Mouse (Mus musculus): ENCODE results near the gene Vmn1r173. TPM values are rescaled to one million over a fixed set of nuclear protein-coding genes. Genes with fewer than 3 reads are reported as not detected.

Vmn1r173 gene
- polyA plus RNA-seq (2015; fragmentation: Nextera tagmentation; extraction: Ambion mirVana), result not detected in 2 replicates

DNA sequence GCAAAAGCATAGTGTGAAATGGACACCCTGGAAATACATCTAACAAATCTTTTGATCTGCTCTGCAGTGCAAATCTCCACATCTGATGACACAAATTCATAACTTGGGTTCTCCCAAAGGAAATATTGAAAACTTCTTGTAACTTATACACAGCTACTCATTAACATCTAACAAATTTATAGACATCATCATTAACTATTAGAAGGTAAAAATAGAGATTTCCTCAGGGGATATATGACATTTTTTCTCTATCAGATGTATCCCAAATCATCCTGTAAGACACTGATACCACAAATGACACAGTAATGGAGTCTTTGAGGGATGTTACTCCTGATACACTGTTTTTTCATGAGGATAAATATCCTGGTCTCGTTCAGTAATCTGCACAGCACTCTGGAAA is at the start of gene Vmn1r173:
TSS of gene Vmn1r173 (plus strand) at position 301 of the 400 bp plus-strand sequence.

DNA sequence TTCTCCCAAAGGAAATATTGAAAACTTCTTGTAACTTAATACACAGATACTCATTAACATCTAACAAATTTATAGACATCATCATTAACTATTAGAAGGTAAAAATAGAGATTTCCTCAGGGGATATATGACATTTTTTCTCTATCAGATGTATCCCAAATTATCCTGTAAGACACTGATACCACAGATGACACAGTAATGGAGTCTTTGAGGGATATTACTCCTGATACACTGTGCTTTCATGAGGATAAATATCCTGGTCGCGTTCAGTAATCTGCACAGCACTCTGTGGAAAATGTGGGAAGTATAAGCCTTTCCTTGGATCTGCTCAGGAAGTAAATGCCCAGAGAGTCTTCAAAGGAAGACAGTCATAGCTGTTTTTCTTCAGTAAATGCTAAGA is 42.5 kb upstream of the Vmn1r173 start, which contains the start of gene Vmn1r172:
TSS of gene Vmn1r172 (plus strand) at position 301 of the 400 bp plus-strand sequence.

DNA sequence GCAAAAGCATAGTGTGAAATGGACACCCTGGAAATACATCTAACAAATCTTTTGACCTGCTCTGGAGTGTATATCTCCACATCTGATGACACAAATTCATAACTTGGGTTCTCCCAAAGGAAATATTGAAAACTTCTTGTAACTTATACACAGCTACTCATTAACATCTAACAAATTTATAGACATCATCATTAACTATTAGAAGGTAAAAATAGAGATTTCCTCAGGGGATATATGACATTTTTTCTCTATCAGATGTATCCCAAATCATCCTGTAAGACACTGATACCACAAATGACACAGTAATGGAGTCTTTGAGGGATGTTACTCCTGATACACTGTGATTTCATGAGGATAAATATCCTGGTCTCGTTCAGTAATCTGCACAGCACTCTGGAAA is 51.5 kb downstream of the Vmn1r173 start, which contains the start of gene Vmn1r174:
TSS of gene Vmn1r174 (plus strand) at position 301 of the 400 bp plus-strand sequence.

Other genes starting within 250 kb of the Vmn1r173 start
- not detected in 2 replicates for gene Vmn1r167, start 193.5 kb upstream of the Vmn1r173 start, polyA plus RNA-seq (2015; fragmentation: Nextera tagmentation; extraction: Ambion mirVana)
- gene Vmn1r168, start 161.0 kb upstream of the Vmn1r173 start, polyA plus RNA-seq (2015; fragmentation: Nextera tagmentation; extraction: Ambion mirVana), result not detected in 2 replicates
- gene Vmn1r169, start 125.2 kb upstream of the Vmn1r173 start, polyA plus RNA-seq (2015; fragmentation: Nextera tagmentation; extraction: Ambion mirVana), result not detected in 2 replicates
- not detected in 2 replicates for gene Vmn1r170, start 94.5 kb upstream of the Vmn1r173 start, polyA plus RNA-seq (2015; fragmentation: Nextera tagmentation; extraction: Ambion mirVana)
- not detected in 2 replicates for gene Vmn1r171, start 70.0 kb upstream of the Vmn1r173 start, polyA plus RNA-seq (2015; fragmentation: Nextera tagmentation; extraction: Ambion mirVana)
- not detected in 2 replicates for gene Vmn1r172, start 42.4 kb upstream of the Vmn1r173 start, polyA plus RNA-seq (2015; fragmentation: Nextera tagmentation; extraction: Ambion mirVana)
- gene Vmn1r174, start 51.6 kb downstream of the Vmn1r173 start, polyA plus RNA-seq (2015; fragmentation: Nextera tagmentation; extraction: Ambion mirVana), result not detected in 2 replicates
- not detected in 2 replicates for gene Vmn1r175, start 109.9 kb downstream of the Vmn1r173 start, polyA plus RNA-seq (2015; fragmentation: Nextera tagmentation; extraction: Ambion mirVana)
- gene Vmn1r176, start 136.7 kb downstream of the Vmn1r173 start, polyA plus RNA-seq (2015; fragmentation: Nextera tagmentation; extraction: Ambion mirVana), result not detected in 2 replicates
- not detected in 2 replicates for gene Vmn1r177, start 165.7 kb downstream of the Vmn1r173 start, polyA plus RNA-seq (2015; fragmentation: Nextera tagmentation; extraction: Ambion mirVana)
- gene Vmn1r178, start 191.3 kb downstream of the Vmn1r173 start, polyA plus RNA-seq (2015; fragmentation: Nextera tagmentation; extraction: Ambion mirVana), result not detected in 2 replicates
- gene Vmn1r179, start 226.3 kb downstream of the Vmn1r173 start, polyA plus RNA-seq (2015; fragmentation: Nextera tagmentation; extraction: Ambion mirVana), result not detected in 2 replicates
- not detected in 2 replicates for gene Vmn1r180, start 249.9 kb downstream of the Vmn1r173 start, polyA plus RNA-seq (2015; fragmentation: Nextera tagmentation; extraction: Ambion mirVana)